Mouse (Mus musculus): ENCODE measurements around the gene Cenpu. TPM values are rescaled to one million over a fixed set of nuclear protein-coding genes. Genes with fewer than 3 reads are reported as not detected.

The Cenpu gene
- polyA plus RNA-seq, 1 experiment from 2014 or later = 12.5 TPM

GRCm38 (mm10) chr8:46511336-46511735, 40.5 kb upstream of the Cenpu start:
- Histone ChIP-seq H3K4me1 (ENCODE audit: control insufficient read depth in 2 of 2, insufficient read depth in 2 of 2, low read length in 2 of 2) (peaks cover 0 to 5% of the 10 kb centered on the region in 2 experiments; a peak in 1 of 4 replicates), H3K27ac (replicated peaks in 1 of 2; ENCODE audit: control insufficient read depth in 1 of 2, insufficient read depth in 1 of 2, low read depth in 2 of 2, low read length in 2 of 2) (no peak overlapping the region), H3K27me3 (ENCODE audit: control insufficient read depth, insufficient read depth, low read length) (no peaks in the 10 kb centered on the region), H3K9ac (ENCODE audit: low read length) (no peak overlapping the region), H3K9me3 (ENCODE audit: control insufficient read depth, low read length) (no peaks in the 10 kb centered on the region), H3K4me2 (ENCODE audit: low read length) (no peak overlapping the region), H3K36me3 (ENCODE audit: control insufficient read depth, insufficient read depth, low read length) (peaks cover 53% of the 10 kb centered on the region), H3K4me3 (ENCODE audit: control insufficient read depth in 1 of 2, insufficient read depth in 1 of 2, low read depth in 1 of 2, low read length in 2 of 2) (no peak overlapping the region)
- no peak for ATAC-seq (ENCODE audit: insufficient number of reproducible peaks, insufficient read depth, low FRiP score, low read depth)
- WGBS = 86% methylated on average over 9 of the region's 9 CpGs

- 38% methylated on average over 8 of the region's 8 CpGs for WGBS
Observed at GRCm38 (mm10) chr8:46512538-46512937, 39.3 kb upstream of the Cenpu start.

GRCm38 (mm10) chr8:46514027-46514426, 37.8 kb upstream of the Cenpu start:
- peaks cover 50% of the 10 kb centered on the region for H3K36me3 ChIP-seq (ENCODE audit: control insufficient read depth, insufficient read depth, low read length)
- H3K4me3 ChIP-seq (ENCODE audit: control insufficient read depth in 1 of 2, insufficient read depth in 1 of 2, low read depth in 1 of 2, low read length in 2 of 2) = no peak overlapping the region
- H3K9ac ChIP-seq (ENCODE audit: low read length) = no peak overlapping the region
- ATAC-seq (ENCODE audit: insufficient number of reproducible peaks, insufficient read depth, low FRiP score, low read depth) = no peak
- WGBS = 96% methylated on average over 1 of the region's 1 CpGs
- H3K9me3 ChIP-seq (ENCODE audit: control insufficient read depth, low read length) = no peaks in the 10 kb centered on the region
- no peak overlapping the region for H3K4me2 ChIP-seq (ENCODE audit: low read length)
- peaks cover 0 to 5% of the 10 kb centered on the region in 2 experiments; a peak in 1 of 4 replicates for H3K4me1 ChIP-seq (ENCODE audit: control insufficient read depth in 2 of 2, insufficient read depth in 2 of 2, low read length in 2 of 2)
- no peak overlapping the region for H3K27ac ChIP-seq (replicated peaks in 1 of 2; ENCODE audit: control insufficient read depth in 1 of 2, insufficient read depth in 1 of 2, low read depth in 2 of 2, low read length in 2 of 2)
- H3K27me3 ChIP-seq (ENCODE audit: control insufficient read depth, insufficient read depth, low read length) = no peaks in the 10 kb centered on the region

More at GRCm38 (mm10) chr8:46512538-46512937, 39.3 kb upstream of the Cenpu start:
- no peak; the same call in 1 of the 2 replicates for ATAC-seq (ENCODE audit: insufficient number of reproducible peaks, insufficient read depth, low FRiP score, low read depth)
- Histone ChIP-seq H3K36me3 (ENCODE audit: control insufficient read depth, insufficient read depth, low read length) (peaks cover 49% of the 10 kb centered on the region), H3K9me3 (ENCODE audit: control insufficient read depth, low read length) (no peaks in the 10 kb centered on the region), H3K4me3 (ENCODE audit: control insufficient read depth in 1 of 2, insufficient read depth in 1 of 2, low read depth in 1 of 2, low read length in 2 of 2) (no peak overlapping the region), H3K4me2 (ENCODE audit: low read length) (no peak overlapping the region), H3K9ac (ENCODE audit: low read length) (no peak overlapping the region), H3K27me3 (ENCODE audit: control insufficient read depth, insufficient read depth, low read length) (no peaks in the 10 kb centered on the region), H3K27ac (replicated peaks in 1 of 2; ENCODE audit: control insufficient read depth in 1 of 2, insufficient read depth in 1 of 2, low read depth in 2 of 2, low read length in 2 of 2) (no peak overlapping the region), H3K4me1 (ENCODE audit: control insufficient read depth in 2 of 2, insufficient read depth in 2 of 2, low read length in 2 of 2) (peaks cover 0 to 5% of the 10 kb centered on the region in 2 experiments; a peak in 1 of 4 replicates)

- H3K4me2 ChIP-seq (ENCODE audit: low read length) = no peak overlapping the region
- no peaks in the 10 kb centered on the region for H3K9me3 ChIP-seq (ENCODE audit: control insufficient read depth, low read length)
- H3K27me3 ChIP-seq (ENCODE audit: control insufficient read depth, insufficient read depth, low read length) = no peaks in the 10 kb centered on the region
- no peak overlapping the region for H3K27ac ChIP-seq (replicated peaks in 1 of 2; ENCODE audit: control insufficient read depth in 1 of 2, insufficient read depth in 1 of 2, low read depth in 2 of 2, low read length in 2 of 2)
- no peak overlapping the region for H3K9ac ChIP-seq (ENCODE audit: low read length)
- 81% methylated on average over 6 of the region's 6 CpGs for WGBS
- H3K36me3 ChIP-seq (ENCODE audit: control insufficient read depth, insufficient read depth, low read length) = peaks cover 68% of the 10 kb centered on the region
- ATAC-seq (ENCODE audit: insufficient number of reproducible peaks, insufficient read depth, low FRiP score, low read depth) = no peak
- no peak overlapping the region for H3K4me3 ChIP-seq (ENCODE audit: control insufficient read depth in 1 of 2, insufficient read depth in 1 of 2, low read depth in 1 of 2, low read length in 2 of 2)
- no peaks in the 10 kb centered on the region for H3K4me1 ChIP-seq (ENCODE audit: control insufficient read depth in 2 of 2, insufficient read depth in 2 of 2, low read length in 2 of 2)
Observed at GRCm38 (mm10) chr8:46520667-46521066, 31.2 kb upstream of the Cenpu start.

- peaks cover 71% of the 10 kb centered on the region for H3K36me3 ChIP-seq (ENCODE audit: control insufficient read depth, insufficient read depth, low read length)
- H3K9me3 ChIP-seq (ENCODE audit: control insufficient read depth, low read length) = no peaks in the 10 kb centered on the region
- no peak for ATAC-seq (ENCODE audit: insufficient number of reproducible peaks, insufficient read depth, low FRiP score, low read depth)
- no peak overlapping the region for H3K4me3 ChIP-seq (ENCODE audit: control insufficient read depth in 1 of 2, insufficient read depth in 1 of 2, low read depth in 1 of 2, low read length in 2 of 2)
- no peaks in the 10 kb centered on the region for H3K27me3 ChIP-seq (ENCODE audit: control insufficient read depth, insufficient read depth, low read length)
- no peak overlapping the region for H3K9ac ChIP-seq (ENCODE audit: low read length)
- H3K4me2 ChIP-seq (ENCODE audit: low read length) = no peak overlapping the region
- WGBS = 88% methylated on average over 8 of the region's 8 CpGs
- no peak overlapping the region for H3K27ac ChIP-seq (replicated peaks in 1 of 2; ENCODE audit: control insufficient read depth in 1 of 2, insufficient read depth in 1 of 2, low read depth in 2 of 2, low read length in 2 of 2)
- no peaks in the 10 kb centered on the region for H3K4me1 ChIP-seq (ENCODE audit: control insufficient read depth in 2 of 2, insufficient read depth in 2 of 2, low read length in 2 of 2)
Observed at GRCm38 (mm10) chr8:46526098-46526497, 25.7 kb upstream of the Cenpu start.

GRCm38 (mm10) chr8:46526821-46527220, 25.0 kb upstream of the Cenpu start:
- Histone ChIP-seq H3K9ac (ENCODE audit: low read length) (no peak overlapping the region), H3K4me2 (ENCODE audit: low read length) (no peak overlapping the region), H3K9me3 (ENCODE audit: control insufficient read depth, low read length) (no peaks in the 10 kb centered on the region), H3K4me3 (ENCODE audit: control insufficient read depth in 1 of 2, insufficient read depth in 1 of 2, low read depth in 1 of 2, low read length in 2 of 2) (no peak overlapping the region), H3K27ac (replicated peaks in 1 of 2; ENCODE audit: control insufficient read depth in 1 of 2, insufficient read depth in 1 of 2, low read depth in 2 of 2, low read length in 2 of 2) (no peak overlapping the region), H3K4me1 (ENCODE audit: control insufficient read depth in 2 of 2, insufficient read depth in 2 of 2, low read length in 2 of 2) (no peaks in the 10 kb centered on the region), H3K36me3 (ENCODE audit: control insufficient read depth, insufficient read depth, low read length) (peaks cover 71% of the 10 kb centered on the region), H3K27me3 (ENCODE audit: control insufficient read depth, insufficient read depth, low read length) (no peaks in the 10 kb centered on the region)
- WGBS = 72% methylated on average over 10 of the region's 10 CpGs
- no peak; the same call in 1 of the 2 replicates for ATAC-seq (ENCODE audit: insufficient number of reproducible peaks, insufficient read depth, low FRiP score, low read depth)

- WGBS = 73% methylated on average over 4 of the region's 4 CpGs
- Histone ChIP-seq H3K9ac (ENCODE audit: low read length) (no peak overlapping the region), H3K27ac (replicated peaks in 1 of 2; ENCODE audit: control insufficient read depth in 1 of 2, insufficient read depth in 1 of 2, low read depth in 2 of 2, low read length in 2 of 2) (no peak overlapping the region), H3K4me1 (ENCODE audit: control insufficient read depth in 2 of 2, insufficient read depth in 2 of 2, low read length in 2 of 2) (no peaks in the 10 kb centered on the region), H3K4me2 (ENCODE audit: low read length) (no peak overlapping the region), H3K36me3 (ENCODE audit: control insufficient read depth, insufficient read depth, low read length) (peaks cover 75% of the 10 kb centered on the region), H3K27me3 (ENCODE audit: control insufficient read depth, insufficient read depth, low read length) (no peaks in the 10 kb centered on the region), H3K4me3 (ENCODE audit: control insufficient read depth in 1 of 2, insufficient read depth in 1 of 2, low read depth in 1 of 2, low read length in 2 of 2) (no peak overlapping the region), H3K9me3 (ENCODE audit: control insufficient read depth, low read length) (no peaks in the 10 kb centered on the region)
- ATAC-seq (ENCODE audit: insufficient number of reproducible peaks, insufficient read depth, low FRiP score, low read depth) = no peak
Observed at GRCm38 (mm10) chr8:46529508-46529907, 22.3 kb upstream of the Cenpu start.

GRCm38 (mm10) chr8:46530541-46530940, 21.3 kb upstream of the Cenpu start:
- Histone ChIP-seq H3K36me3 (ENCODE audit: control insufficient read depth, insufficient read depth, low read length) (peaks cover 76% of the 10 kb centered on the region), H3K4me2 (ENCODE audit: low read length) (no peak overlapping the region), H3K27ac (replicated peaks in 1 of 2; ENCODE audit: control insufficient read depth in 1 of 2, insufficient read depth in 1 of 2, low read depth in 2 of 2, low read length in 2 of 2) (no peak overlapping the region), H3K4me1 (ENCODE audit: control insufficient read depth in 2 of 2, insufficient read depth in 2 of 2, low read length in 2 of 2) (no peaks in the 10 kb centered on the region), H3K9me3 (ENCODE audit: control insufficient read depth, low read length) (no peaks in the 10 kb centered on the region), H3K9ac (ENCODE audit: low read length) (no peak overlapping the region), H3K4me3 (ENCODE audit: control insufficient read depth in 1 of 2, insufficient read depth in 1 of 2, low read depth in 1 of 2, low read length in 2 of 2) (no peak overlapping the region), H3K27me3 (ENCODE audit: control insufficient read depth, insufficient read depth, low read length) (no peaks in the 10 kb centered on the region)
- no peak for ATAC-seq (ENCODE audit: insufficient number of reproducible peaks, insufficient read depth, low FRiP score, low read depth)
- WGBS = 47% methylated on average over 4 of the region's 4 CpGs
